In genomic region chr17:45878394-45878793, GRCm38 (mm10) we compare ENCODE assay signal across 19 mouse cellular contexts.
A peak's percentile ranks its signal among the peaks of the same experiment; 100 is the strongest.
DNase-seq lines count a peak whose midpoint lies in the region; ATAC-seq and TF ChIP-seq lines count a peak whose summit lies in the region.
"Had no signal": no experiment of that assay in that cellular context is flagged by ENCODE, and none has a peak within 500 bp of the region (broad histone marks: within the 10 kb centered on the region; RNA-seq: fewer than 3 reads in every experiment).

No protein-coding gene starts in this region.

- H3K36me3 ChIP-seq in hindbrain, postnatal 0 days (ENCODE audit: insufficient read depth, low read length) = no peaks in the 10 kb centered on the region
- H3K36me3 ChIP-seq in hindbrain, embryonic 13.5 days = no peaks in the 10 kb centered on the region
- H3K36me3 ChIP-seq in liver, embryonic 14.5 days (replicated peaks; ENCODE audit: control insufficient read depth, insufficient read depth, low read depth) = no peaks in the 10 kb centered on the region
- H3K36me3 ChIP-seq in liver, embryonic 11.5 days (ENCODE audit: control insufficient read depth, insufficient read depth, low read length) = no peaks in the 10 kb centered on the region
- no peaks in the 10 kb centered on the region for H3K36me3 ChIP-seq in CH12.LX (replicated peaks in 1 of 2; ENCODE audit: control insufficient read depth in 1 of 2, insufficient read depth in 1 of 2, low read length in 1 of 2)
- H3K36me3 ChIP-seq: embryonic facial prominence, embryonic 12.5 days; limb, embryonic 10.5 days; midbrain, embryonic 13.5 days had no signal

- intact Hi-C loops in left cerebral cortex, postnatal 14 days (cut with DNase I) = no loop called here

- DNase-seq in hindbrain, postnatal 0 days (ENCODE audit: low spot score) = no peak
- DNase-seq in liver, embryonic 14.5 days (ENCODE audit: low read depth in 3 of 3, low spot score in 3 of 3) = no peak
- DNase-seq in liver, embryonic 11.5 days (ENCODE audit: low spot score) = no peak
- DNase-seq in CH12.LX (ENCODE audit: extremely low read depth) (no peak), R1 (ENCODE audit: low read depth, low spot score) (peak; percentile 57)
- DNase-seq in left cerebral cortex, postnatal 14 days (ENCODE audit: low spot score in 2 of 2) = no peak
- no peak for DNase-seq in Muller cell, postnatal 12 days (ENCODE audit: inconsistent ontology term)
- DNase-seq: adrenal gland, postnatal 14 days; B cell, adult 2 months; cerebellum, adult 2 months; gastrocnemius, postnatal 14 days; kidney, postnatal 36 days had no signal

- no peaks in the 10 kb centered on the region for H3K9me3 ChIP-seq in hindbrain, postnatal 0 days (ENCODE audit: low read length)
- H3K9me3 ChIP-seq in hindbrain, embryonic 13.5 days = no peaks in the 10 kb centered on the region
- H3K9me3 ChIP-seq in liver, embryonic 14.5 days (ENCODE audit: control insufficient read depth, low read length) = no peaks in the 10 kb centered on the region; the same call in 1 of the 2 replicates
- 0 out of 2 replicates have a peak, but pooled peaks cover 3% of the 10 kb centered on the region for H3K9me3 ChIP-seq in liver, embryonic 11.5 days (ENCODE audit: control insufficient read depth, low read length)
- H3K9me3 ChIP-seq in CH12.LX (replicated peaks; ENCODE audit: low read length) = peaks cover 8% of the 10 kb centered on the region
- H3K9me3 ChIP-seq: midbrain, embryonic 13.5 days had no signal

- 83% methylated on average over 6 of the region's 6 CpGs for WGBS in hindbrain, postnatal 0 days
- 89% methylated on average over 6 of the region's 6 CpGs for WGBS in hindbrain, embryonic 13.5 days
- WGBS in liver, embryonic 14.5 days (ENCODE audit: insufficient replicate concordance) = 66% methylated on average over 6 of the region's 6 CpGs
- WGBS in liver, embryonic 11.5 days = 76% methylated on average over 6 of the region's 6 CpGs

- peaks cover 7% of the 10 kb centered on the region; the same call in 1 of the 2 replicates for H3K4me1 ChIP-seq in hindbrain, postnatal 0 days (ENCODE audit: insufficient read depth, low read length)
- peaks cover 20% of the 10 kb centered on the region for H3K4me1 ChIP-seq in hindbrain, embryonic 13.5 days (replicated peaks)
- peaks cover 0 to 2% of the 10 kb centered on the region in 2 experiments; a peak in 1 of 4 replicates for H3K4me1 ChIP-seq in liver, embryonic 14.5 days (replicated peaks; ENCODE audit: control insufficient read depth in 2 of 2, insufficient read depth in 2 of 2, low read length in 1 of 2)
- H3K4me1 ChIP-seq in liver, embryonic 11.5 days (replicated peaks; ENCODE audit: control insufficient read depth, insufficient read depth, low read length) = peaks cover 4% of the 10 kb centered on the region; the same call in 1 of the 2 replicates
- H3K4me1 ChIP-seq in CH12.LX (ENCODE audit: control insufficient read depth in 1 of 2, insufficient read depth in 2 of 2) = peaks cover 4 to 25% of the 10 kb centered on the region in 2 experiments; a peak in 3 of 4 replicates

- TF ChIP-seq RAD21 in CH12.LX (IDR thresholded peaks at IDR 0.05; ENCODE audit: low read depth, low read length) = no peak; the same call in none of the 2 replicates

- H3K79me2 ChIP-seq in CH12.LX (replicated peaks; ENCODE audit: control insufficient read depth, extremely low read depth, insufficient read depth, poor library complexity, severe bottlenecking) = no peaks in the 10 kb centered on the region

- dilution Hi-C loops in CH12.LX (cut with MboI; ENCODE audit: extremely low pct_ligation_motif_present, extremely low pct_unique_long_range_greater_than_20kb, low sequenced_read_pairs) = no loop called here

- H3K27me3 ChIP-seq in hindbrain, postnatal 0 days (ENCODE audit: insufficient read depth, low read length) = no peaks in the 10 kb centered on the region
- 0 out of 2 replicates have a peak, but pooled peaks cover 5% of the 10 kb centered on the region for H3K27me3 ChIP-seq in hindbrain, embryonic 13.5 days
- peaks cover 6% of the 10 kb centered on the region for H3K27me3 ChIP-seq in liver, embryonic 14.5 days (ENCODE audit: control insufficient read depth, insufficient read depth, low read length)
- peaks cover 15% of the 10 kb centered on the region for H3K27me3 ChIP-seq in liver, embryonic 11.5 days (replicated peaks; ENCODE audit: control insufficient read depth, insufficient read depth, low read length)
- peaks cover 34% of the 10 kb centered on the region for H3K27me3 ChIP-seq in CH12.LX (replicated peaks)
- H3K27me3 ChIP-seq: midbrain, embryonic 13.5 days had no signal

- no peak for TF ChIP-seq EP300 in liver, embryonic 14.5 days (IDR thresholded peaks at IDR 0.05; ENCODE audit: low read depth)
- no peak for TF ChIP-seq EP300 in CH12.LX (IDR thresholded peaks at IDR 0.05; ENCODE audit: low read length)

- no peak overlapping the region for H3K9ac ChIP-seq in hindbrain, postnatal 0 days (replicated peaks; ENCODE audit: low read length)
- H3K9ac ChIP-seq in hindbrain, embryonic 13.5 days = no peak overlapping the region
- no peak overlapping the region for H3K9ac ChIP-seq in liver, embryonic 14.5 days (replicated peaks)
- H3K9ac ChIP-seq in liver, embryonic 11.5 days (ENCODE audit: low read depth, low read length) = no peak overlapping the region
- H3K9ac ChIP-seq in CH12.LX (ENCODE audit: insufficient read depth, low read depth) = no peak overlapping the region
- H3K9ac ChIP-seq: embryonic facial prominence, embryonic 12.5 days; midbrain, embryonic 13.5 days had no signal

- ATAC-seq in hindbrain, postnatal 0 days = no peak
- no peak for ATAC-seq in hindbrain, embryonic 13.5 days (ENCODE audit: low FRiP score)
- no peak for ATAC-seq in liver, embryonic 14.5 days (ENCODE audit: insufficient read depth)
- no peak for ATAC-seq in liver, embryonic 11.5 days (replicated peaks; ENCODE audit: low FRiP score)
- ATAC-seq: forebrain, embryonic 16.5 days; intestine, embryonic 16.5 days; midbrain, embryonic 13.5 days had no signal

- no peak for TF ChIP-seq POLR2A in CH12.LX (IDR thresholded peaks at IDR 0.05; ENCODE audit: low read depth, low read length)

- no peak overlapping the region for H3K4me3 ChIP-seq in hindbrain, postnatal 0 days (ENCODE audit: low read length)
- H3K4me3 ChIP-seq in hindbrain, embryonic 13.5 days = no peak overlapping the region
- no peak overlapping the region for H3K4me3 ChIP-seq in liver, embryonic 14.5 days (ENCODE audit: insufficient read depth in 1 of 2, low read depth in 2 of 2, low read length in 2 of 2)
- no peak overlapping the region for H3K4me3 ChIP-seq in liver, embryonic 11.5 days (ENCODE audit: low read depth, low read length)
- no peak overlapping the region for H3K4me3 ChIP-seq in CH12.LX (replicated peaks in 1 of 3; ENCODE audit: low read depth in 2 of 3, low read length in 2 of 3, poor library complexity in 1 of 3)
- H3K4me3 ChIP-seq: embryonic facial prominence, embryonic 12.5 days; limb, embryonic 10.5 days; midbrain, embryonic 13.5 days had no signal

- TF ChIP-seq CTCF in hindbrain, postnatal 0 days (IDR thresholded peaks at IDR 0.05; ENCODE audit: low read depth) = peak; percentile 41
- TF ChIP-seq CTCF in liver, embryonic 14.5 days (IDR thresholded peaks at IDR 0.05; ENCODE audit: low read depth) = peak; percentile 62
- TF ChIP-seq CTCF in CH12.LX (conservative IDR thresholded peaks at IDR 0.05 in 1 of 2, IDR thresholded peaks at IDR 0.05 in 1 of 2; ENCODE audit: low read depth in 2 of 2, low read length in 2 of 2) = peak; percentile 19 to 31; a peak in 2 of 4 replicates

- H3K4me2 ChIP-seq in hindbrain, postnatal 0 days (ENCODE audit: low read depth, low read length) = no peak overlapping the region
- H3K4me2 ChIP-seq in hindbrain, embryonic 13.5 days = no peak overlapping the region
- H3K4me2 ChIP-seq in liver, embryonic 14.5 days (ENCODE audit: low read depth) = no peak overlapping the region
- H3K4me2 ChIP-seq in liver, embryonic 11.5 days = no peak overlapping the region
- H3K4me2 ChIP-seq in CH12.LX (ENCODE audit: insufficient read depth, low read depth, poor library complexity, severe bottlenecking) = no peak overlapping the region
- H3K4me2 ChIP-seq: embryonic facial prominence, embryonic 12.5 days; midbrain, embryonic 13.5 days had no signal

- in situ Hi-C loops in CH12.LX (cut with MboI; ENCODE audit: low pct_ligation_motif_present, low pct_unique_long_range_greater_than_20kb, low sequenced_read_pairs) = no loop called here

- H3K27ac ChIP-seq in hindbrain, postnatal 0 days = no peak overlapping the region
- H3K27ac ChIP-seq in hindbrain, embryonic 13.5 days = no peak overlapping the region
- no peak overlapping the region for H3K27ac ChIP-seq in liver, embryonic 14.5 days
- H3K27ac ChIP-seq in liver, embryonic 11.5 days (ENCODE audit: low read depth, low read length) = no peak overlapping the region
- H3K27ac ChIP-seq in CH12.LX (ENCODE audit: insufficient read depth, low read depth) = no peak overlapping the region
- H3K27ac ChIP-seq: embryonic facial prominence, embryonic 12.5 days; limb, embryonic 10.5 days; macrophage; midbrain, embryonic 13.5 days had no signal

TF ChIP-seq in CH12.LX, 34 proteins besides CTCF, POLR2A, EP300 and RAD21:
- TF ChIP-seq MXI1 (IDR thresholded peaks at IDR 0.05; ENCODE audit: low read depth, low read length) (no peak), ZC3H11A (IDR thresholded peaks at IDR 0.05; ENCODE audit: low read depth, low read length) (no peak), MAFK (IDR thresholded peaks at IDR 0.05; ENCODE audit: insufficient replicate concordance, low read length) (no peak), MEF2A (IDR thresholded peaks at IDR 0.05; ENCODE audit: borderline replicate concordance, low read depth, low read length) (no peak), E2F4 (IDR thresholded peaks at IDR 0.05; ENCODE audit: insufficient replicate concordance, low read depth, low read length) (no peak), ETS1 (conservative IDR thresholded peaks at IDR 0.05; ENCODE audit: low read depth, low read length) (no peak), MAX (IDR thresholded peaks at IDR 0.05; ENCODE audit: low read length) (no peak), UBTF (IDR thresholded peaks at IDR 0.05; ENCODE audit: low read depth, low read length) (no peak), JUND (conservative IDR thresholded peaks at IDR 0.05; ENCODE audit: low read depth, low read length) (no peak), NRF1 (IDR thresholded peaks at IDR 0.05; ENCODE audit: low read depth, low read length) (no peak), BHLHE40 (IDR thresholded peaks at IDR 0.05; ENCODE audit: low read depth, low read length) (no peak), ZKSCAN1 (IDR thresholded peaks at IDR 0.05; ENCODE audit: borderline replicate concordance, low read depth, low read length) (no peak), POLR2AphosphoS2 (IDR thresholded peaks at IDR 0.05; ENCODE audit: low read depth, low read length) (no peak), IRF4 (IDR thresholded peaks at IDR 0.05; ENCODE audit: low read depth, low read length) (no peak), NELFE (IDR thresholded peaks at IDR 0.05; ENCODE audit: low read depth, low read length) (no peak), CHD2 (IDR thresholded peaks at IDR 0.05; ENCODE audit: low read length) (no peak), CHD1 (IDR thresholded peaks at IDR 0.05; ENCODE audit: low read depth, low read length) (no peak), PAX5 (IDR thresholded peaks at IDR 0.05; ENCODE audit: low read length) (no peak)
